ENCODE assay signal across 14 mouse cellular contexts in the genomic region with DNA sequence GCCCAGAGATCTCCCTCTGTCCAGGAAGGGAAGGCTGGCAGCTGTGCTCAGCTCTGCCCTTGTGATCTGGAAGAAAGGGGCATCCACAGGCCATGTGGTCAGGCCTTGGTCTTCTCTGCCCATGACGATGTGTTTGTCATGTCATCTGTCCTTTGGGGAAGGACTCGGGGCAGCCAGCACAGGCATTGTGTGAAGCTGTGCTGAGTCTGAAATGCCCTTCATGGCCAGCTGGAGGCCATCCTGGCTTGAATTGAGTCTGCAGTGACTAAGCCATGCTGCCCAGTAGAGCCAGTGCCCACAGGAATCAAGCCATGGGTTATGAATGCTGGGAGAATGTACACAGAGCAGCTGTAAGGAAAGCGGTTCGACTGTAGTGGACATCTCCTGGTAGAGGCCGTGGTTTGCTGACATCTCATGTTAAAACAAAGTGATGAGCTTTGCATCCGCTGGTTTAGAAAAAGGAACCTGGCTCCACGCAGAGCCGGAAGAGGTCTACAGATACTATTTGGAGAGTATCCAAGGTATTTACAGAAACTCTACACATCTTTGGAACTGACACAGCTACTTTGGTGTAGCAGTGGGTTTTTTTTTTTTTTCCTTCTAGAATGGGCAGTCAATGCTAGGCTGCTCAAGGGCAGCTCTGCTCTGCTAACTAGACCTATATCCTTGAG. TPM values are rescaled to one million over a fixed set of nuclear protein-coding genes. Genes with fewer than 3 reads are reported as not detected.
DNase-seq lines count a peak whose midpoint lies in the region; ATAC-seq and TF ChIP-seq lines count a peak whose summit lies in the region.
"Had no signal": no experiment of that assay in that cellular context is flagged by ENCODE, and none has a peak within 500 bp of the region (broad histone marks: within the 10 kb centered on the region; RNA-seq: fewer than 3 reads in every experiment).

No protein-coding gene starts in this region.

- WGBS in hindbrain, postnatal 0 days, result 74% methylated on average over 8 of the region's 8 CpGs
- 88% methylated on average over 8 of the region's 8 CpGs for WGBS in hindbrain, embryonic 10.5 days
- 70% methylated on average over 8 of the region's 8 CpGs for WGBS in intestine, embryonic 16.5 days

- H3K9me3 ChIP-seq in hindbrain, postnatal 0 days (ENCODE audit: low read length), result no peaks in the 10 kb centered on the region
- H3K9me3 ChIP-seq in hindbrain, embryonic 10.5 days, result no peaks in the 10 kb centered on the region
- H3K9me3 ChIP-seq in intestine, embryonic 16.5 days (ENCODE audit: control insufficient read depth, low read length), result no peaks in the 10 kb centered on the region

- H3K27ac ChIP-seq in hindbrain, postnatal 0 days, result no peak overlapping the region
- no peak overlapping the region for H3K27ac ChIP-seq in hindbrain, embryonic 10.5 days
- H3K27ac ChIP-seq in intestine, embryonic 16.5 days (ENCODE audit: low read length), result peak overlapping the region; percentile 81; the same call in 1 of the 2 replicates
- H3K27ac ChIP-seq: hindbrain, embryonic 14.5 days; limb, embryonic 13.5 days had no signal

- H3K9ac ChIP-seq in hindbrain, postnatal 0 days (replicated peaks; ENCODE audit: low read length), result no peak overlapping the region
- no peak overlapping the region for H3K9ac ChIP-seq in intestine, embryonic 16.5 days (ENCODE audit: low read depth, low read length)
- H3K9ac ChIP-seq: hindbrain, embryonic 14.5 days; limb, embryonic 13.5 days had no signal

- H3K4me2 ChIP-seq in hindbrain, postnatal 0 days (ENCODE audit: low read depth, low read length), result no peak overlapping the region
- no peak overlapping the region for H3K4me2 ChIP-seq in intestine, embryonic 16.5 days (ENCODE audit: low read depth, low read length)
- H3K4me2 ChIP-seq: hindbrain, embryonic 14.5 days; limb, embryonic 13.5 days had no signal

- no peak overlapping the region for H3K4me3 ChIP-seq in hindbrain, postnatal 0 days (ENCODE audit: low read length)
- H3K4me3 ChIP-seq in hindbrain, embryonic 10.5 days, result no peak overlapping the region
- H3K4me3 ChIP-seq in intestine, embryonic 16.5 days (ENCODE audit: low read length), result no peak overlapping the region
- H3K4me3 ChIP-seq: erythroblast, embryonic 14.5 days; limb, embryonic 13.5 days had no signal

- H3K27me3 ChIP-seq in hindbrain, postnatal 0 days (ENCODE audit: insufficient read depth, low read length), result no peaks in the 10 kb centered on the region
- no peaks in the 10 kb centered on the region for H3K27me3 ChIP-seq in hindbrain, embryonic 10.5 days (ENCODE audit: insufficient read depth, poor library complexity, severe bottlenecking)
- no peaks in the 10 kb centered on the region for H3K27me3 ChIP-seq in intestine, embryonic 16.5 days (replicated peaks; ENCODE audit: control insufficient read depth, insufficient read depth, low read length)

- H3K4me1 ChIP-seq in hindbrain, postnatal 0 days (ENCODE audit: insufficient read depth, low read length), result no peaks in the 10 kb centered on the region
- peaks cover 6% of the 10 kb centered on the region; the same call in 1 of the 2 replicates for H3K4me1 ChIP-seq in hindbrain, embryonic 10.5 days (replicated peaks)
- peaks cover 29% of the 10 kb centered on the region for H3K4me1 ChIP-seq in intestine, embryonic 16.5 days (ENCODE audit: control insufficient read depth, insufficient read depth, low read length)
- H3K4me1 ChIP-seq: limb, embryonic 13.5 days had no signal

- 0 out of 2 replicates have a peak, but pooled peaks have one; percentile 17 for TF ChIP-seq CTCF in hindbrain, postnatal 0 days (IDR thresholded peaks at IDR 0.05; ENCODE audit: low read depth)

- ATAC-seq in hindbrain, postnatal 0 days, result peak; percentile 51
- ATAC-seq in intestine, embryonic 16.5 days, result no peak

- no peak for DNase-seq in hindbrain, postnatal 0 days (ENCODE audit: low spot score)
- DNase-seq in hindbrain, embryonic 10.5 days (ENCODE audit: low spot score), result no peak
- DNase-seq in 416B (ENCODE audit: low read depth) (peak; percentile 88), adipocyte (ENCODE audit: low spot score) (peak; percentile 83)
- no peak for DNase-seq in cerebellum, postnatal 36 days
- DNase-seq in left cerebral cortex, adult 8-10 months (ENCODE audit: low spot score in 2 of 2), result no peak
- DNase-seq in testis, postnatal 10 days (ENCODE audit: low spot score), result no peak
- DNase-seq: retina, postnatal 1 day had no signal

- H3K36me3 ChIP-seq in hindbrain, postnatal 0 days (ENCODE audit: insufficient read depth, low read length), result no peaks in the 10 kb centered on the region
- H3K36me3 ChIP-seq in hindbrain, embryonic 10.5 days, result no peaks in the 10 kb centered on the region
- no peaks in the 10 kb centered on the region for H3K36me3 ChIP-seq in intestine, embryonic 16.5 days (ENCODE audit: control insufficient read depth, insufficient read depth, low read length)
- H3K36me3 ChIP-seq: limb, embryonic 13.5 days had no signal

RNA-seq across cellular contexts. Expression of a gene that starts 9.8 kb away (rescaled TPM):
- total RNA-seq in hindbrain, postnatal 0 days (2014; rRNA removed), result 89.0 and 91.2 TPM in 2 replicates
- polyA plus RNA-seq in hindbrain, postnatal 0 days (2015; fragmentation: Nextera tagmentation; extraction: Ambion mirVana), result 77.9 and 78.4 TPM in 2 replicates
- 12.9 and 15.8 TPM in 2 replicates for polyA plus RNA-seq in hindbrain, embryonic 10.5 days (2016; fragmentation: Nextera tagmentation; extraction: Ambion mirVana)
- polyA plus RNA-seq in intestine, embryonic 16.5 days (2015; fragmentation: Nextera tagmentation; extraction: Ambion mirVana), result 55.8 and 60.7 TPM in 2 replicates
- 100 to 1,000 TPM in 3 of 4 experiments, 10 to 100 TPM in 1; 97.2 to 113 (median 110) TPM for total RNA-seq in left cerebral cortex, adult 8-10 months (2022)

RNA-seq across cellular contexts. Expression of a gene that starts 58.2 kb away (rescaled TPM):
- total RNA-seq in hindbrain, postnatal 0 days (2014; rRNA removed), result 2.8 TPM in 1 of 2 replicates, not detected in the other
- polyA plus RNA-seq in hindbrain, postnatal 0 days (2015; fragmentation: Nextera tagmentation; extraction: Ambion mirVana), result 0.30 and 0.57 TPM in 2 replicates
- not detected in 2 replicates for polyA plus RNA-seq in hindbrain, embryonic 10.5 days (2016; fragmentation: Nextera tagmentation; extraction: Ambion mirVana)
- polyA plus RNA-seq in intestine, embryonic 16.5 days (2015; fragmentation: Nextera tagmentation; extraction: Ambion mirVana), result not detected in 2 replicates
- total RNA-seq in left cerebral cortex, adult 8-10 months (2022), result not detected
- total RNA-seq: gastrocnemius, adult 8-10 months had no signal
- polyA plus RNA-seq: erythroblast, embryonic 14.5 days; hindbrain, embryonic 14.5 days; limb, embryonic 13.5 days; stomach, embryonic 14.5 days had no signal

Comparison
In these comparisons a context has a peak if more than half of its experiments do, and no peak if none do; other contexts are left out.
1. DNase-seq: peak in 416B (single experiment) and adipocyte (single experiment); none in hindbrain, postnatal 0 days (single experiment), hindbrain, embryonic 10.5 days (single experiment), cerebellum, postnatal 36 days (0 of 2), left cerebral cortex, adult 8-10 months (0 of 2) and testis, postnatal 10 days (single experiment).